Mouse (Mus musculus) retina, postnatal 7 days (tissue): ENCODE results near the gene Reep3.

Experiments
- DNase-seq: peaks from one replicate; pipeline ENCODE4 v3.0.0-alpha.2; 2012; ENCODE audit warnings: low read depth, low spot score

Gene Reep3

DNA sequence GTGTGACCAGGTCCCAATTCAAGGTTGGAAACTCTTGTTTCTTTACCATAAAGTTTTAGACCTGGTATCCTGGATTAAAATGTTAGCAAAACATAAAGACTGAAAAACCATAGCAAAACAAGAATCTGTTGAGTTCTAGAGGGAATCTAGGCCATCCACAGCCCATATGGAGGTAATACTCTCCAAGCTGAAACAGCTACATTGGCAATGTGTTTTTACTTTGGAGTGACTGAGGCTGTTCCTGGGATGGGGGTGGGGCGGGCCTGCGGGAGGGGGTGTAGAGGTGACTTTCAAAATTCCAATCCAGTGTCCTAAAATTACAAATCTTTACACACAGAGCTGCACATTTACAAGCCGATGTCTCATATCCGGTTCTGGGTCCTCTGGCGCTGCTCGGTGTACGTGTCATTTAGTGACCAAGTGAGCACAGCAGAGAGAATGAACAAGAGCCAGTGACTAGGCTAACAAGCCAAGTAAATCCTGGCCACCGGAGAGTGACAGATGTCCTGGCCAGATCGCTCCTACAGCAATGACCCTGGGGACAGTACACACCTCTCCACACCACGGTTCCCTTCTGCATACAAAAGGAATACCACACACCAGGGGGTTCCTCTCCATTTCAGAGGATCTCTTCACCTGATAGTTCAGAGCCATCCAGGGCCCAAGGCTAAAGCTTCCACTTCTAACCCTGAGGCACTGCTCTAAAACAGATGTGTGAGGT is 13.1 kb downstream of the Reep3 start:
- no peak for DNase-seq

GRCm38 (mm10) chr10:67082531-67082930 is 14.2 kb downstream of the Reep3 start:
- DNase-seq: no peak

DNA sequence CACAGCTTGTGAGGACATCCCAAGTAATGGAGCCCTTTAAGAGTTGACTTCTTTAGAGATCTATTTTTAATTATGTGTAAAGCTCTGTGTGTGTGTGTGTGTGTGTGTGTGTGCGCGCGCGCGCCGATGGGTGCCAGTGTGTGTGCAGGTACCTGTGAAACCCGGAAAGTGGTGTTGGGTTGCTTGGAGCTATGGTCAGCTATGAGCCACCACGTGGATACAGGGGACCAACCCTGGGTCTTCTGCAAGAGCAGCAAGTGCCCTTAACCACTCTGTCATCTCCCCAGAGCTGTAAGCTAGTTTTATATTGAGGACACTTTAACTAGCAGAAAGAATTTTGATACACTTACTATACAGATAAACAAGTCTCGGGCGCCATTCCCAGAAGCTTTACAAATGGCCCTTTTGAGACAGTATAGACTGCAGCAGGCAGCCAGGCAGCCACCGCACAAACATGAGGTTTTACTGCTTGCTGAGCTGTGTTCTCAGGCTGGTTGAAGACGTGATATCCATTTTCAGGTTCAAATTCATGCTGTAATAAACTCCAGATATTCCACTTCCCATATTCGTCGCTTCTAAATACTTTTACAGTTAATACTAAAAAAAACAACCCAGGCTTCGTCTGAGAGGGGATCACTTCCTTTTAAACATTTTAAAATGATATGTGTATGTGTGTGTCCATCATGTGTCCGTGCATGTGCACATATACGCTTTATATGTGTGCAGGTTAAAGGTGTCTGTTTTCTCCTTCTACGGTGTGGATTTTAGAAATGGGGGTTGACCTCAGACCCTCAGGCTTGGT is 15.3 kb downstream of the Reep3 start:
- no peak for DNase-seq

GRCm38 (mm10) chr10:67079030-67079429 is 17.7 kb downstream of the Reep3 start:
- no peak for DNase-seq

DNA sequence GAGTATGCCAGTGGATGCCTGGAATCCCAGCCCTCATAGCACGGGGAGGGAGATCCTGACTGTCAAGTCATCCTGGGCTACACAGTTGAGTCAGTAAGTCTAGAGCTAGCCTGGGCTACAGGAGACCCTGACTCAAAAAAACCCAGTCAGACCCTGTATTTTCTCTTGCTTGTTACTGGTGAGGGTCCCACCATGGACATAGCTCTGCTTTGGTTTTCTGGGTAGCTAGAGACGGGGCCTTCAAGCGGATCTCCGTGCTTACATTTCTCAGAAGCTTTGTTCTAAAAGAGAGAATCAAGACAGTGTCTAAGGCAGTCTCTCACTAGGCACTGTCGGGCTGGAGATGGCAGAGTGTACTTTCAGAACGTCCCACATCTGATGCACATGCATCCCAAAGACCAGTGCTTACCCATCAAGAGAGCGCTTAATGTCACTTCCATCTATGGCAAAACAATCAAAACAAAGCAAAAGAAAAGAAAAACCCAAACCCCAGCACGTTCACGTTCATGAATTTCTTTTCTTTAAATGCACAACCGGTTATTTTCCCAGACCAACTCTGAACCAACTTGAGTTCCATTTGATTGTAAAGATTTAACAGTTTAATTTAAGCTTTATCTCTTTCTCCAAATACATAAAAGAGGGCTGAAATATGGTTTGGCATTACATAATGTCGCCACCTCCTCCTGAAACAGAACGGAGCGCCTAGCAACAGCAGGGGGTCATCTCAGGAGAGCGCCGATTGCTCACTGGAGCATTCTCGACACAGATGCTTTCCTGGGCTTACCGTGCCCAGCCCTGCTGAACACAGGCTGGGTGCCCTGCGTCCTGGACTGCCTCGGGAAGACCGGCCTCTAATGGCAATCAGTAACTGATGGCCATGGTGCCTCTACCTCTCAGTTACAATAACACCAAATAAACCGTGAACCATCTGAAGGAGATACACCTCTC is 20.5 kb downstream of the Reep3 start:
- DNase-seq: no peak

DNA sequence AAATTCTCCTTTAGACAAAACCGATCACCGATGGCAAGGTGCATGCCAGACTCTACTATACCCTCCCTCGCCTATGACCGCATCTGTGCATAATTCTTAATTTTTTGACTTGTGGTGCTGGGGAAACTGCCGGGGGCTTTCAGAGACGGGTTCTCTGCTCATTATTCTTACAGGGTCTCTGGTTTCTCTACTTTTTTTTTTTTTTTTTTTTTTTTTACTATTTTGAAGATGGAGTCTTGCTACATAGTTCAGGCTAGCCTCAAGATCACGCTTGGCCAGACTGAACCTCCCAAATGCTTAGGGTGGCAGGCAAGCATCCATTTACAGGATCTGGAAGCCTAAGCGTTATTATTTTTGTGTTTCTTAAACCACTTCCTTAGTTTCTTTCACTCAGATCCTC is 23.2 kb downstream of the Reep3 start:
- no peak for DNase-seq

DNA sequence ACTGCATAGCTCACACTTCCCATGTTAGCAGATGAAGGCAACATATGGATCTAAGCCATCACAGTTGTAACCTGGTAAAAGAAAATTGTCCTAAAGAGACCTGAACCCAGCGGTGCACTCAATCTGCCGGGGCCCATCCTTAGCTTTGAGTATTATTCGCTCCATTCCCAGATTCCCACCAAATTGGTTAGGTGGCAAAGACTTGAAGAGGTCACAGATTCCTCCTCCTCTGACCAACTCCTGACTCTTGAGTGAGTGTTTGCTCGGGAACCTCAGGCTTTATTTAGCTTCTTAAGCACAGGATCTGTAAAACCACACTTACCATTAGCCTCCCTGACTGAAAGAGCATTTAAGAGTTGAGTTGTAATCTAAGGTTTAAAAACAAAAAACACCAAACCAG is 24.1 kb downstream of the Reep3 start:
- DNase-seq: no peak

DNA sequence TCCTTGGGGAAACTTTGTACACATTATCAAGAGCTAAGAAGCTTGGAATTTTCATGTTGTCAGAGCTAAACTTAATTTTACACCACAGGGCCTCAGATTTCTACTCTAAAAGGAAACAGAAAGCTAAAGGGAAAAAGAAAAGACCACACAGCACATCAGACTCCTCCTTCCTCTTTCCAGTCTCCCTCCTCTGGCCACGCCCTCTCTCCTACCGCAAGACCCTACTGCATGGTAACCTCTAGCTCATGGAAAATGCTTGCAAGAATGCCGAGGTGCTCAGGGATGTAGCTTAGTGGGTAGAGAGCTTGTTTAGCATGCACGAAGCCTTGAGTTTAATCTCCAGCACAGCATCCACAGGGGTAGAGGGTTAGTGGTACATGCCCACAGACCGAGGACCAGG is 24.9 kb downstream of the Reep3 start:
- DNase-seq: no peak

- no peak for DNase-seq
These were observed 25.4 kb downstream of the Reep3 start for GRCm38 (mm10) chr10:67071389-67071788.

DNA sequence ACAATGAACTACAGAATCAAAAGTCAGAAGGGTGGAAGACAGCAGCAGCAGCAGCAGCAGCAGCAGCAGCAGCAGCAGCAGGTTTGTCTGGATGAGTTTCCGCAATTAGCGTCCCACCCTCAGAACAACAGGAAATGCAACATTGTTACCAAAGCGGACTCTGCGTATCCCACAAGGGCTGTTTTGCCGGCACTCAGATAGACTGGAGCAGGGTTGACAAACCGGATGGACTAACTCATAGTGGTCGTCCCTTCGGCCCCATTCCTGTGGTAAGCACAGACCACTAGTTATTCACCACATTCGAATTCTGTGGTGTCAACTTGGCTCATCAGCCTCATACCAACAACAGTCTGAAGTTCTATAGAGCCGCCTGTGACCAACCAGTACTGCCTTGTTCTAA is 27.7 kb downstream of the Reep3 start:
- no peak for DNase-seq

DNA sequence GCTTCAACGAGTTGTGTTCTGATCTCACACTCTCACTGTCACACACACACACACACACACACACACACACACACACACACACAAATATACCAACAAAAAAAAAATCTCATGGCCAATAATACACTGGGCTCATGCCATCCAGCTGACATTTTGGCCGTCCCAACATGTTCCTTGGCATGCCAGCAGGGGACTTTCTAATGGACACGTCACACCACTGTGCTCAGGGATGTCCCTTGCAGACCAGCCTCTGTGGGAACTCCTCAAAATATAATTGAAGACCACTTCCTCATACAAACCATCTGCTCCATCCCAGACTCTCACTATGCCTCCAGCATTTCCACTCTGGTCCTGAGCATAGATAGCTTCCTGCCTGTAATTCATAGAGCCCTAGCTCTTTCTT is 30.3 kb downstream of the Reep3 start:
- no peak for DNase-seq

DNA sequence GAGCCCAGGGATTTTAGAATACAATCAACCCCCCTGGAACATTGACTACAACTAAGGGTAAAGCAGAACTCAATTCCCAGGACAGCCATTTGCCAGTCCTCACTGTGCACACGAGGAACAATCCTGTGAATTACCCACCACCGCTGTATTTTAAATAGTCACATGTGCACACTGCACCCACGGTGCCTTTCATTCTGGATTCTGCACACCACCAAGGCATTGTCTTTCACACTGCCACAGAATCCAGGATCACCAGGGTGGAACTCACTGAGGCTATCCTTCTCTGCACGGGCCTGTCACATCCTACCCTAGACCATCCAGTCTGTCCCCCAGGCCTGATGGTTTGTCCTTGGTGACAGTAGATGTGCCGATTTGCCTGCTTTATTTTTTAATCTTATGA is 30.8 kb downstream of the Reep3 start:
- no peak for DNase-seq

- DNase-seq: no peak
These were observed 31.4 kb downstream of the Reep3 start for GRCm38 (mm10) chr10:67065277-67065887.

- DNase-seq: no peak
These were observed 34.9 kb downstream of the Reep3 start for GRCm38 (mm10) chr10:67061823-67062222.

- no peak for DNase-seq
These were observed 35.4 kb downstream of the Reep3 start for GRCm38 (mm10) chr10:67061367-67061801.

DNA sequence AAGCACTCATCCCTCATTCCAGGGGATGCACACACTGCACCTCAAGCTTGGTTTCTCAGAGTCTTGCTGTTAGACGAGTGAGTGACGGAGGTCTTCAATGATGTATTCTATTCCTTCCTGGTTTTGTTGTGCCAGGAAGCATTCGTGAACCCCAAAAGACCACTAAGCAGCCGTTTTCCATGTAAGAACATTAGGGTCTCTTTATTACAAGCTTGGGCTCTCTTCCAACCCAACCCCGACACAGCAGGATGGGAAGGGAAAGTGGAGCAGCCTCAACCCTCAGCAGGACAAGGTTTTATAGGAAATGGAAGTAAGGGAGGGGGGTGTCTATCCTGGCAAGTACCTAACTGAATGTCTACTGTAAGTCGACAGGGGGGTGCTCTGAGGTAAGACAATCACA is 38.0 kb downstream of the Reep3 start:
- no peak for DNase-seq

- no peak for DNase-seq
These were observed 38.4 kb downstream of the Reep3 start for GRCm38 (mm10) chr10:67058297-67058696.

GRCm38 (mm10) chr10:67057696-67058095 is 39.0 kb downstream of the Reep3 start:
- no peak for DNase-seq

- DNase-seq: no peak
These were observed 39.5 kb downstream of the Reep3 start for GRCm38 (mm10) chr10:67057208-67057607.

GRCm38 (mm10) chr10:67055867-67056856 is 40.6 kb downstream of the Reep3 start:
- no peak for DNase-seq
